Mouse (Mus musculus) G1E (cell line): ENCODE data around the gene Mb21d2.

ENCODE experiments used
- CTCF ChIP-seq: IDR thresholded peaks from 2 replicates; pipeline ENCODE4 v1.5.1; 2012; ENCODE audit warnings: low read depth, low read length, inconsistent platforms, mixed read lengths
- GATA1 ChIP-seq: IDR thresholded peaks from 2 replicates; pipeline ENCODE4 v1.6.1; 2012; ENCODE audit warnings: borderline replicate concordance, low read length, inconsistent platforms, mixed read lengths

- no peak for TF ChIP-seq CTCF
- TF ChIP-seq GATA1 = no peak
Measured at GRCm38 (mm10) chr16:28839575-28839974, 89.9 kb downstream of the Mb21d2 start.
